Mouse (Mus musculus) spleen, adult 18-20 months (tissue): Measurements from ENCODE around the gene Npcd.

Experiments used
- DNase-seq, 2 experiments: peaks; one replicate each; pipeline ENCODE4 v3.0.0; 2022; ENCODE audit warnings: mixed read lengths in 2 of 2

The Npcd gene

DNA sequence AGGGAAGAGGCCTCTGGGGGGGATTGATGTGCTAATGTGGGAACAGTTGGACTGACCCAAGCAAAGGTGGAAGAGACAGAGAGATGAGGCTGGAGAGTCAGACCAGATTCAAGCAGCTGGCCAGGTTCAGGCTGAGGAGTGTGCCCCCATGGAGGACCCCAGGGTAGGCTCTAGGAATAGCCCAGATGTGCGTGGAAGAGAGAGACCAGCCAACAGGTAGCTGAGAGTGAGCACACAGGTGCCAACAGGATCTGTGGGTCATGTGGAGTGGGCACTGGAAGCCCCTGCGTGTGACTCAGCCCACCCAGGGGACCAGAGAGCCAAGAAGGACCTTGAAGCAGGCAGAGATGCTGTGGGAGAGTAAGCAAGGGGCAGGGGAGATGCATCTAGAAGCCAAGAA lies 32.4 kb downstream of the Npcd start:
- DNase-seq: no peak

DNA sequence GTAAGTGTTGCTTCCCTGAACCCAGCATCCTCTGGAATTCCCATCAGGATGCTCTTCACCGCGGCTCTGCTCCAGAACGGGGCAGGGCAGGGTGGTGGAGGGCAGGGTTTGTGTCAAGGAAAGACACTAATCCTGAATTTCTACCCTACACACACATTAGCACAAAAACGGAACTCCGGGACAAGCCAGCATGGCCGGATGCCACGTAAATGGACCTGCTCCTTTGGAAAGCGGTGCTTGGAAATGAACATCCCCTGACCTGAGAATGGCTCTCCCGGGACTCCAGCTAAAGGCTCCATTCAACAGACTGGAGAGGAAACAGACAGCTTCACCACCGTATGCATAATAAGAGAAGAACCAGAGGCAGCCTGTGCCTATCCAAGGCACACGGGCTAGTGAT lies 33.3 kb downstream of the Npcd start:
- DNase-seq: no peak

- no peak for DNase-seq
Measured at GRCm38 (mm10) chr15:79798591-79798990, 35.4 kb downstream of the Npcd start.

- DNase-seq: no peak
Measured at GRCm38 (mm10) chr15:79797680-79798079, 36.4 kb downstream of the Npcd start.

- no peak for DNase-seq
Measured at GRCm38 (mm10) chr15:79797096-79797495, 36.9 kb downstream of the Npcd start.

DNA sequence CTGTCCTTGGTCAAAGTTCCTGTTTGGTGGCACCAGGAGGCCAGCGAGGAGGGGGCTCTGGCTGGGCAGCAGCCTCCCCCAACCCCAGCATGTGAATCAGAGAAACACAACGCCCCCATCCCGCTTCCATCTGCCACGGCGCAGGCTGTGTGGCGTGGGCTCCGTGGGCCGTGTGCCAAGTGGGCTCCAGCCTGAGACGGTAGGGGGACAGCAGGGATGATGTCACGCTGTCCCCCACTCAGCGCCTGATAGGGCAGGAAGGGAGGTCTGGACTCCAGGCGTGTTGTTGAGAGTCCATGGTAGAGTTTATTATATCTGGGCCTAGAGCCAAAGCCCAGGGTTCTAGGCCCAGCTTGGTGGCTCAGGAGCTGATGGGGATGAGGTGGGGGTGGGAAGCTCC lies 37.8 kb downstream of the Npcd start:
- DNase-seq: no peak

GRCm38 (mm10) chr15:79794173-79794572 lies 39.9 kb downstream of the Npcd start:
- DNase-seq: no peak

DNA sequence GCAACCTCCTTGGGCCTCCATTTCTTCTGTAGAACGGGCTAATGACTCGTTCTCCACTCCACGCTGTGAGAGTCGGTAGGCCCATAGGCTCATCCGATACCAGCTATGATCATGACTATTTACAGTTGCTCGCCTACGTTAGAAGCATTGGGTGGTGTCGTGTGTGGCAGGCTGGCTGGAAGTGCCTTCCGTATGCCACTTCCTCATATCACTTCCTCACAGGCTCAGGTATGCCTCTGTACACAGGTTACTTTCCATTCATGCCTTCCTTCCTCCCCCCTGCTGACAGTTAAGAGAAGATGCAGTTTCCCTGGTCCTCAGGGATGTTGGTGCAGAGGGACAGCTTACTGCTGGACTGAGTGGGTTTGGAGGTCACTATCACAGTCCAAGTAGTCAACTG lies 41.0 kb downstream of the Npcd start:
- no peak for DNase-seq

DNA sequence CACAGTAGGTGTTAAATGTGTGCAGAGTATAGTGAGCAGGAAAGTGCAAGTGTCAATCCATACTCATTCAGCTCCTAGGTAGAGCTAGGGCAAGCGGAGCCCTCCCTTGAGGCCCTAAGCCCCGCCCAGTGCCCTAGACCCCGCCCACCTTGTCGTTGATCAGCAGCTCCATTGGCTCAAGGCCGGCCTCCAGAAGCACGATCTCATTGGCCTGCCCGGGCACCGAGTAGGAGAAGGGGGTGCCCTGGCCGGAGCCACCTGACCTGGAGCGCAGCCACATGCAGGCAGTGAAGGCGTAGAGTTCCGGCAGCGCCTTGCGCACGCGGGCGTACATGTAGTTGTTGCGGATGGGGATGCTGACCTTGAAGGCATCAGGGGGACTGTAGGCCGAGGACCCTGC lies 41.6 kb downstream of the Npcd start:
- DNase-seq: no peak

- peak in 1 of 2 experiments; percentile 44 for DNase-seq
Measured at GRCm38 (mm10) chr15:79791502-79791901, 42.5 kb downstream of the Npcd start.

GRCm38 (mm10) chr15:79790905-79791304 lies 43.1 kb downstream of the Npcd start:
- DNase-seq: no peak

GRCm38 (mm10) chr15:79790111-79790510 lies 43.9 kb downstream of the Npcd start:
- DNase-seq: no peak

GRCm38 (mm10) chr15:79787815-79788214 lies 46.2 kb downstream of the Npcd start:
- DNase-seq: no peak

- no peak for DNase-seq
Measured at GRCm38 (mm10) chr15:79785056-79785455, 49.0 kb downstream of the Npcd start.

- DNase-seq: no peak
Measured at GRCm38 (mm10) chr15:79777749-79778148, 56.3 kb downstream of the Npcd start, which contains the start of gene Dnal4. Dnal4 (minus strand) TSS chr15:79777849.

GRCm38 (mm10) chr15:79775662-79776061 lies 58.4 kb downstream of the Npcd start:
- DNase-seq: no peak

GRCm38 (mm10) chr15:79774117-79775027 lies 59.7 kb downstream of the Npcd start:
- DNase-seq: peak; percentile 93 to 94

GRCm38 (mm10) chr15:79770629-79771240 lies 63.3 kb downstream of the Npcd start:
- DNase-seq: no peak

- no peak for DNase-seq
Measured at GRCm38 (mm10) chr15:79768302-79768701, 65.7 kb downstream of the Npcd start.

GRCm38 (mm10) chr15:79767327-79767961 lies 66.6 kb downstream of the Npcd start:
- DNase-seq: no peak

GRCm38 (mm10) chr15:79766586-79767071 lies 67.4 kb downstream of the Npcd start:
- DNase-seq: no peak

GRCm38 (mm10) chr15:79766168-79766567 lies 67.9 kb downstream of the Npcd start:
- no peak for DNase-seq

DNA sequence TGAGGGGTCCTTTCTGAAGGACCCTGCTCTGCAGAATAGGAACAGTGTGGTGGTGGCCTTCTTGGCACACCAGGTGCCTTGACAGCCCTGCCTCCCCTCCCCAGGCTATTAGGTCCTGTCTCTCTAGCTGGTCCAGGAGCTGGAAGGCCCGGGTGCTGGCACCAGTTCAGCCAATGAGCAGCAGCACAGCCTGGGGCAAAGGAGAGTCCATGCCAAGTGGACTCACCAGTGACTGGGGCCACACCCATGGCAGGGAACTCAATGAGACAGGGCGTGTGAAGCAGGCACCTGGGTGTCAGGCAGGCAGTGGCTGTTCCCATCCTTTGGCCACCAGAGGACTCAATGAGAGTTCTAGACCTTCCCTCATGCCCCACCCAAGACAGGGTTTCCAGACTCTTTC lies 68.7 kb downstream of the Npcd start:
- DNase-seq: no peak
